Mouse (Mus musculus): ENCODE measurements around the gene Crybb2.

Gene Crybb2

DNA sequence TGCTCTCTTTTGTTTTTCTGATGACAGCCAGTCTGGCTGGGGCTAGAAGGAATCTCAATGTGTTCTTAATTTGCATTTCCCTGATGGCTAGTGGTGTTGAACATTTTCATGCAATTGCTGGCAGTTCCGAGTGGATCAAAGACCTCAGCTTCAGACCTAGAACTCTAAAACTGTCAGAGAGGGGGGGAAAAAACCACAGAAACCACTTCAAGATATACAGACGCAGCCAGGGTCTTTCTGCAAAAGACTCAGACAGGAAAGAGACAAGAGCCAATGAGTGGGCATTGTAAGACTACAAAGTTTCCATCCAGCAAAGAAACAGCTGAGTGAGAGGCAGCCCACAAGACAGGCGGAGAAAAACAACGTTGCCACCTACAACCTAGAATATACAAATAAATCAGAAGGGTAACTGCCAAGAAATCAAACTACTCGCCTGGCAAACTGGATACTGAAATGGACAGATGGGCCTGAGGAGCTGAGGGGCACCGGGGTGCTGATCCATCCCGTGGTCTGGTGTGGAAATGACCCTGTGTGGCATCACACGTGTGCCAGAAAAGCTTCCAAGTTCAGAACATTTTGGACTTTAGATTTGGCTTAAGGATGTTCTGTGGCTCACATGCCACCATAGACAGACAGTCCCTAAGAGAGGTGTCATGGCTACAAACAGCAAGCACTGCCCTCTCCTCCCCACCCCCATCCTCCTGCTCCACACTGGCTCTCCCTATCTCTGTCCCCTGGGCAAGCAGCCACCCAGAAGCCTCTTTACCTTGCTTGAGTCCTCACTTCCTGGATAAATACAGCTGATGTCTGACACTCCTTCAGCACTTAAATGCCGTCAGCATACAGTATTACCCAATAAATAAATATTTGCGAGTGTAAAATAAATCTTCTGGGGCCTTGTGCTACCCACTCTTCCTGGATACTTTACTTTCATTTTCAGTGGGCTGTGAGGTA, 34.5 kb downstream of the Crybb2 start:
- peak; percentile 82 for DNase-seq (ENCODE audit: low read depth, low spot score)

DNA sequence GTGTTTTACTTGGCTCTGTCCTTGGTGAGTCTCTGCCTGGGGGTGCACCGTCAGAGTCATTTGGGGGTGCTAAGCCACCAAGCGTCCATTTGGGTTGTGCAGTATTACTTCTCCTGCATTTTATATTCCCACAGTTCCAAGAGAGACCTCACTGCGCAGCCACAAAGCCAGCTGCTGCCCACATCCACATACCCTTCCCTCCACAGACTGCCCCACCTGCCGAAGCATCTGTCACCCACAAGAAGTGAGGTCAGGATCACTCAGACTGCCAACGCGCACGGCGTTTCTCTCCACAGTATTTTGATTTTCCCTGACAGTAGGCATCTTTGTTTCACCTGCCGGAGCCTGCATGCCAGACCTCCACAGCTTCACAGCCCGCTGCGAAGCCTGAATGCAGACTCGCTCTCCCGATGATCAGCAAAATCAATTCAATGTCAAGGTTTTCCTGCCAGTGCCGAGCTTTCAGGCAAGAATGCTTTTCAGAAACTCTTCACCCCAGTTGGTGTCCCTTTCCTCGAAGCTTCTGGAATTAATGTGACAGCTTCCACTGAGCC, 38.6 kb downstream of the Crybb2 start:
- DNase-seq (ENCODE audit: low read depth, low spot score): no peak

DNA sequence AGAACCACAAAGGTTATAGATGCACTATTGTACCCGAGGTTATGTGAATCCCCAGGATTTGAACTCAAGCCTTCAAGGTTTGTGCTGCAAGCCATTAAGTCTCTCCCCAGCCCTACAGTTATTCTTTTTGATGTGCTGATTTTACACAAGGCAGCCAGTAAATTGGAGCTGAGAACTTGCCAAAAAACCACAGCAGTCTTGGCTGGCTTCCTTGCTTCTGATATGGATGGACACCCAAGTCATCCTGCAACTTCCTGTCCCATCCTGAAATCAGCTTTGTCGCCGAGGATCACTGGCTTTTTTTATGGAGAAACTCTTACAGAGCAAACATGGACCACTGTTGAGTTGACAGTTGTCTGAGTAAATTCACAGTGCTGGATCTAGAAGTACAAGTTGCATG, 39.8 kb downstream of the Crybb2 start:
- DNase-seq (ENCODE audit: low read depth, low spot score): no peak

DNA sequence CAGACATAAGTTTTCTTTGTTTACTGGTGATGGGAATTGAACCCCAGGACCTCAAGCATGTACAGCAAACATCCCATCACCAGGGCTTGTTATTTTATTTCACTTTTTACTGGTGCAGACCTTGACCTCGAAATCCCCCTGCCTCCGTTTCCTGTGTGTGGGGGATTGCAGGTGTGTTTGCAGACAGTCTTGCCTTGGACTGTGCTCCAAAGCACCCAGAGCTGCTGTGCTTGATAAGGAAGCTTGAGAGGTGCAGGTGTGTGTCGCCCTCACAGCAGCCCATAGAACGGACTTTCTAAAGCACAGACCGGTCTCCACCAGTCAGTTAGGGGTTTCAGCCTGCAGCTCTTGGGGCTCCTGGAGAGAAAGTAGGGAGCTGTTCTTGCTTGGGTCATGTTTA, 43.2 kb downstream of the Crybb2 start:
- no peak for DNase-seq (ENCODE audit: low read depth, low spot score)

DNA sequence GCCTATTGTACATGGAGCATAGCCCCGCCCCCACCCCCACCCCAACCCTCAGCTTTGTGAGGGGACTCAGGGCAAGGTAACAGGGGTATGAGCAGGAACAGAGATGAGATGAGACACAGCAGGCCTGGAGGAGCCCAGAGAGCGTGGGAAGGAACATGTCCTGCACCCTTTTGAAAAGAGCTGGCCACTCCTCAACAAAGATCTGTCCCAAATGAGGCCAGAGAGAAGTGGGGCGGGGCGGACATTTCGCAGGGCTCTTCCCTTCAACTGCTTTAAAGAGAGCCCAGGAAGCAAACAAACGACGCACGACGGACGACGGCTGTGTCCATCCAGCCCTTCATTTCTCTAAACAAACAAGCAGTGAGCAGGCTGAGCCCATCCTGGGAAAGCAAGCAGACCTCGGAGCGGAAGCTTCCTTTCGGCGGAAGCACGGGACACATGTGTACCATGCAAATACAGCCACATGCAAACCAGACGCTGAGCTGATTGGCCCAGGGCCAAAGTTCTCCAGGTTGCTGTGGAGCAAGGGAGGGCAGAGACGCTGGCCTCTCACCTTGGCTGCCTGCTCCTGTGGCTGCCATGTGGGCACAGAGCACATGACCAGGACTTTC, 45.7 kb downstream of the Crybb2 start:
- no peak for DNase-seq (ENCODE audit: low read depth, low spot score)

DNA sequence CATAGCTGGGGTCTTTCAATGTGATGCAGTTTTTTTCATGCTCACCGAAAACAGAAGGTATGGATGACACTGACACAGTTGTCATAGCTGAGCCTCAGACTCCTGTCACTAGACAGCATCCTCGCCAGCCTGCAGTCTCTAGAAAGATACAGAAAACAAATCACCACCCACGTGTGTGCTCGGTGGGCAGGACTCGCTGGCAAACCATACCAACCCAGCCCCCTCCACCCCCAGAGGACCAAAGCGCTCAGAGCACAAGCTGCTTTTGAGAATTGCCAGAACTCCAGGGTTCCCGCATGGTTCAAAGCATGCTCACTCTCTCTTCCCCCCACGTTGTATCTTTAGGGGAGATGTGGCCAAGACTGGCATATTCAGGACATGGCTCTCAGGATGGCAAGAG, 51.7 kb downstream of the Crybb2 start:
- no peak for DNase-seq (ENCODE audit: low read depth, low spot score)

DNA sequence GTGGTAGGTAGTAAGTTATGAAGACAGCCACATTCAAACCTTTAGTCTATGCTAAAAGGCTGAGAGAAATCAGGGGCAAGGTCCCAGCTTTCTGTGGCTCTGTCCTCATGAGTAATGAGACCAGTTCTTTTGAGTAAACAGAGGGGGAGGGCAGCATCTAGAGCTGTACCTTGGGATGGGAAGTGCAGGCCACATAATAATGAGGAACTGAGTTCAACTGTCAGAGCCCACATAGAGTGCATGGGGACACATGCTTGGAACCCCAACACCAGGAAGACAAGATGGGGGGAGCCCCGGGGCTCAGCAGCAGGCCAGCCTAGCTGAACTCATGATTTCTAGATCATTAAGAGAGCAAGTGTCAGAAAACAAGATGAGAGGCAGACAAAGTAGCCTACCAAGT, 52.9 kb downstream of the Crybb2 start:
- DNase-seq (ENCODE audit: low read depth, low spot score): no peak

DNA sequence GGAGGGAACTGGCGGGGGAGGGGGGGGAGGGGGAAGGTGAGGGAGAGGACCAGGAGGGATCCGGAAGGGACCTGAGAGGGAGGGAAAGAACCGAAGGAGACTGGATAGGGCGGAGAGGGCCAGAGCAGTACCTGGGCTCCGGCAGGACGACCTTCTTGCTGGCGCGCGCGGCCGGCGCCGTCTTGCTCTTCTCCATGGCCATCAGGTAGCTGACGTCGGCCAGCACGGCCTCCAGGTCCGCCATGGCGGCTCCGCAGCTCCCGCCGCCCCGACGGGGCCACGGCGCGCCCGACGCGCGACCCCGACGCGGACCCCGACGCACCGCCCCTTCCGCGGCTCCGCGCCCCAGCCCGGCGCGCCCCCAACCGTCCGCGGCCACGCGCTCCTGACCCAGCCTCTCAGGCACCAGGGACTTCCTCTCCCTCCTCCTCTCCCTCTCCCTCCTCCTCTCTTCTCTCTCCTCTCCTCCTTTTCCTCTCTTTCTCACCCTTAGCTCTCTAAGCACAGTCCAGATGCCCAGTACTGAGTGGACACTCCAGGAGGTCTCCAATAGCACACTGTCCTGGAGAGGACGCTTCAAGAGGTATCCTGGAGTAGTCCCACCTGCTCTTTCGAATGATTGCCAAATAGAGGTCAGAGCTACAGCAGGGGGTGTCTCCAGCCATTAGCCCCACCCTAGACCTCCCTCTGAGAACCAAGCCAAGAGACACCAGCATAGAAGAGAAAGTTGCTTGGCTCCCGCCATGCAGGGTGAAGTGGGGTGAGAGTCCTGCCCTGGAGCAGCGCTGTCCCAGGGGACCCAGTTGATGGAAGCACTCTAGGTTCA, 54.5 kb downstream of the Crybb2 start, which contains the start of gene Grk3:
Gene Grk3 (minus strand): TSS at position 556 of the 826 bp plus-strand sequence.
- no peak for DNase-seq (ENCODE audit: low read depth, low spot score)

DNA sequence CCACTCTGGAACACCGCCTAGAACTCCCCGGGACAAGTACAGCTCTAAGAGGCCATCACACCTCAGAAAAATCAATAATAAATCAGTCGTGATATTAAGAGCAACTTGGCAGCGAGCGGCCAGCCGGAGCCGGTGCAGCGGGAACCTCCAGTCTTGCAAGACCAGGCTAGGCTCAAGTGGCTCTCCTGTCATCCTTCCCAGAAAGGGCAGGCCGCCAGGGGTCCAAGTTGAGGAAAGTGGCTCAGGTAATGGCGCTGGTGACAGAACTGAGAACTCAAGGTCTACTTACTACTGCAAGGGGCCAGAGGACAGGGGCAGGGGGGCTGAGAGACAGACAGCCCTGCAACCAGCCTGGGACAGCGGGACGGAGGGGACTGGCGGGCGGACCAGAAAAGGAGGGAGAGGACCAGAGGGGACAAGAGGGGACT, 55.1 kb downstream of the Crybb2 start:
- DNase-seq (ENCODE audit: low read depth, low spot score): no peak

DNA sequence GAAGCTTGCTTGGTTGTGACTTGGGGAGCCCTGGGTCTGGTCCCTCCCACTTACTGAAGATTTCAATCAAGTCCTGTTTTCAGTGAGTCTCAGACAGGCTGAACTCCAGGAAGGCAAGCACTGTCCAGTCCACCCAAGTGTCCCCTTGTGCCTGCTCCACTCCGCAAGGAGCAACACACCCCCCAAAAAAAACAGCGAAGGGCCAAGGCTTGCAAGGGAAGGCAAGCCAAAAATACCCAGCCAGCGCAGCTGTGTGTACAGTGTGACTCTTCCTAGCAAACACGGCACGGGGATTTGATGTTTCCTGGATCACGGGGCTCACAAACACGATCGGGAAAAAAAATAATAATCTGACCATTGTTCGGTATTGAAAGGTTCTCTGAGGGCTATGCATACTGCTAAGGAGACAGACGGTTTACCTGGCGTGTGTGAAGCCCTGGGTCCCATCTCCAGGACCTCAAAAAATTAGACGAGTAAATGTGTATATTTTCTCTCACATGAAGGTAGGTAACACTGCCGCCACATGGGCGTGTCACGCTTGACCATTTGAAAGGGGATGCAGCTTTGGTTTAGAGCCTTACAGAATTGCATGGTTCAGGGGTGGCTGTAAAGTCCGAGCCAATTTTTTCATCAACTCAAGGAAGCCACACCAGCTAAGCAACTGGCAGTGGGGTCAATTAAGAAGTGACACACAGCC, 55.7 kb downstream of the Crybb2 start:
- DNase-seq (ENCODE audit: low read depth, low spot score): no peak

DNA sequence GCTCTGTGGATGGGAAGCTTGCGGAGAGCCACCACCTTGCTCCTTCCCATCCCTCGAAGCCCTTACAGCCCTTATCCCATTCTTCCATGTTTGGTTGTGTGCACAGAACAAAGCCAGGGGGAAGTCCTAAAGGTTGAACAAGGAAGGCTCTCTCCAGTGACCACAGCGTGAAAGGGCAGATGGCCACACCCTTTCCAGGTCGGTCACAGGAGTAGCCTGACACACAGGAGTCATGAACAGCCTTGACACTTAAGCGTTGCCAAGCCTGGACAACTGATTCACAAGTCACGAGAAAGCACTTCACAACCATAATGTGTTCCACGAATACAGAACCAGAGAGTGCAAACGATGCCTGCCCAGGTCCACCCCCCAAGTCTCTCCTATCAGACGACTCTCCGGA, 58.0 kb downstream of the Crybb2 start:
- no peak for DNase-seq (ENCODE audit: low read depth, low spot score)

DNA sequence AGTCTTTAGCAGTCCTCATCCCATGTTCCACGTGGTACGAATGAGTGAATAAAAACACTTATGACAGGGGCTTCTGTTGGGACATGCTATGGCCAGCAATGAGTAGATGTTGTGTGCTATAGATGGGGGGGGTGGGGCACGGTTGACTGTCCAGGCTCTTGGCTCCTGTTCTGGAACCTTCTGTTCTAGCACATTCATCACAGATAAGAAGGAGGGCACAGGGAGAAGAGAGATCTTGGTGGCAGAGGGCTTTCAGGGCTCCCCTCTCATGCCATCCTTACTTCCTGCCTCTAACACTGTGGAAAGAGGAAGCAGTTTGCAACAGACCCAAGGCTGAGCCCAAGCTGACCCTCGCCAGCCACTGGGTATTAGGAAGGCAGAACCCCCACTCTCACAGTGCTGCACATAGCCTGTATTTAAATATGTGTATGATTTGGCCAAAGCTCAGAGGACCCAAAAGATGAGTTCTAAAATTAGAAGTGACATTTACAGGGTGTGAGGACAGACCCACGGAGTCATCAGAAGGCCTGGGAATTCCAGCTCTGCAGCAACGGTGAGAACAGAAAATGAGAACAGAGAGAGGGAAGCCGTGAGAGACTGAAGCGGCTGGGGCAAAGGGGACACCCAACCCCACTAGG, 60.6 kb downstream of the Crybb2 start:
- DNase-seq (ENCODE audit: low read depth, low spot score): no peak

DNA sequence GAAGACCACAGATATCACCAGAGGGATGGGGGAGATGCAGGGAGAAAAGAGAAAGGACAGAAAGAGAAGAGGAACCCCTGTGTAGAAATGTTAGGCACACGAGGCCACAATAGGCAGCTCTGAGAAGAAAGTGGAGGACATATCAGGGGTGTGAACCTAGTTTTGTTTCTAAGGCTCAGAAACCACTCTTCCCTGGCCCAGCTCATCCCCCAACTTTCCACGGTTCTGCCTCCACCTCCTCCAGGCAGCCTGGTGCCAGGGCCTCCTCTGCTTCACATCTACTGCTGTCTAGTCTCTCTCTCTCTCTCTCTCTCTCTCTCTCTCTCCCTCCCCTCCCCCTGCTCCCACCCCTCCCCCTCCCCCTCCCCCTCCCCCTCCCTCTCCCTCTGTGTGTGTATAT, 61.4 kb downstream of the Crybb2 start:
- no peak for DNase-seq (ENCODE audit: low read depth, low spot score)
